Mouse (Mus musculus): ENCODE results near the gene Ap5m1. TPM values are rescaled to one million over a fixed set of nuclear protein-coding genes. Genes with fewer than 3 reads are reported as not detected.
A peak's percentile ranks its signal among the peaks of the same experiment; 100 is the strongest.

The Ap5m1 gene
- 10 to 100 TPM; 14.6 to 17.6 TPM for total RNA-seq (2021)

- intact Hi-C loops (cut with DNase I) = no loop called here
- DNase-seq (ENCODE audit: extremely low spot score in 1 of 2, low spot score in 2 of 2) = peak; percentile 4 to 70
Observed at GRCm38 (mm10) chr14:49065529-49066273, at the start of gene Ap5m1. Ap5m1 (plus strand) TSS chr14:49066097.

GRCm38 (mm10) chr14:49019765-49020164 is 46.1 kb upstream of the Ap5m1 start:
- DNase-seq (ENCODE audit: extremely low spot score in 1 of 2, low spot score in 2 of 2) = no peak
- intact Hi-C loops (cut with DNase I) = no loop called here

GRCm38 (mm10) chr14:49027040-49027778 is 38.7 kb upstream of the Ap5m1 start:
- DNase-seq (ENCODE audit: extremely low spot score in 1 of 2, low spot score in 2 of 2) = no peak
- intact Hi-C loops (cut with DNase I) = no loop called here

GRCm38 (mm10) chr14:49027779-49028368 is 38.0 kb upstream of the Ap5m1 start:
- intact Hi-C loops (cut with DNase I) = no loop called here

GRCm38 (mm10) chr14:49028991-49029390 is 36.9 kb upstream of the Ap5m1 start:
- intact Hi-C loops (cut with DNase I) = no loop called here
- no peak for DNase-seq (ENCODE audit: extremely low spot score in 1 of 2, low spot score in 2 of 2)

More at GRCm38 (mm10) chr14:49027779-49028368, 38.0 kb upstream of the Ap5m1 start:
- no peak for DNase-seq (ENCODE audit: extremely low spot score in 1 of 2, low spot score in 2 of 2)

- intact Hi-C loops (cut with DNase I) = no loop called here
- no peak for DNase-seq (ENCODE audit: extremely low spot score in 1 of 2, low spot score in 2 of 2)
Observed at GRCm38 (mm10) chr14:49045610-49046009, 20.3 kb upstream of the Ap5m1 start.

GRCm38 (mm10) chr14:49049492-49049891 is 16.4 kb upstream of the Ap5m1 start:
- intact Hi-C loops (cut with DNase I) = no loop called here
- DNase-seq (ENCODE audit: extremely low spot score in 1 of 2, low spot score in 2 of 2) = no peak

- no peak for DNase-seq (ENCODE audit: extremely low spot score in 1 of 2, low spot score in 2 of 2)
- intact Hi-C loops (cut with DNase I) = no loop called here
Observed at GRCm38 (mm10) chr14:49063838-49064237, 2.1 kb upstream of the Ap5m1 start.

GRCm38 (mm10) chr14:49066274-49066823 is 452 bp downstream of the Ap5m1 start, which contains the start of gene Exoc5:
Exoc5 (minus strand) TSS chr14:49066653.
- intact Hi-C loops (cut with DNase I) = no loop called here
- DNase-seq (ENCODE audit: extremely low spot score in 1 of 2, low spot score in 2 of 2) = peak; percentile 94 to 97

GRCm38 (mm10) chr14:49072837-49073236 is 6.9 kb downstream of the Ap5m1 start:
- DNase-seq (ENCODE audit: extremely low spot score in 1 of 2, low spot score in 2 of 2) = no peak
- intact Hi-C loops (cut with DNase I) = no loop called here

GRCm38 (mm10) chr14:49073896-49074295 is 8.0 kb downstream of the Ap5m1 start:
- intact Hi-C loops (cut with DNase I) = no loop called here

GRCm38 (mm10) chr14:49074361-49074760 is 8.5 kb downstream of the Ap5m1 start:
- intact Hi-C loops (cut with DNase I) = no loop called here
- no peak for DNase-seq (ENCODE audit: extremely low spot score in 1 of 2, low spot score in 2 of 2)

More at GRCm38 (mm10) chr14:49073896-49074295, 8.0 kb downstream of the Ap5m1 start:
- no peak for DNase-seq (ENCODE audit: extremely low spot score in 1 of 2, low spot score in 2 of 2)

- intact Hi-C loops (cut with DNase I) = no loop called here
Observed at GRCm38 (mm10) chr14:49078820-49079219, 12.9 kb downstream of the Ap5m1 start.

GRCm38 (mm10) chr14:49086522-49086921 is 20.6 kb downstream of the Ap5m1 start:
- no peak for DNase-seq (ENCODE audit: extremely low spot score in 1 of 2, low spot score in 2 of 2)
- intact Hi-C loops (cut with DNase I) = no loop called here

More at GRCm38 (mm10) chr14:49078820-49079219, 12.9 kb downstream of the Ap5m1 start:
- DNase-seq (ENCODE audit: extremely low spot score in 1 of 2, low spot score in 2 of 2) = no peak

- no peak for DNase-seq (ENCODE audit: extremely low spot score in 1 of 2, low spot score in 2 of 2)
- intact Hi-C loops (cut with DNase I) = no loop called here
Observed at GRCm38 (mm10) chr14:49088155-49089048, 22.5 kb downstream of the Ap5m1 start.

- intact Hi-C loops (cut with DNase I) = loop anchor here (10.0 kb wide), 1 partner anchor 55 kb away; no protein-coding TSS in a partner anchor
- no peak for DNase-seq (ENCODE audit: extremely low spot score in 1 of 2, low spot score in 2 of 2)
Observed at GRCm38 (mm10) chr14:49089461-49090058, 23.7 kb downstream of the Ap5m1 start.

- no peak for DNase-seq (ENCODE audit: extremely low spot score in 1 of 2, low spot score in 2 of 2)
- intact Hi-C loops (cut with DNase I) = loop anchor here (10.0 kb wide), 1 partner anchor 55 kb away; no protein-coding TSS in a partner anchor
Observed at GRCm38 (mm10) chr14:49090102-49090501, 24.2 kb downstream of the Ap5m1 start.

GRCm38 (mm10) chr14:49091277-49091676 is 25.4 kb downstream of the Ap5m1 start:
- DNase-seq (ENCODE audit: extremely low spot score in 1 of 2, low spot score in 2 of 2) = no peak
- intact Hi-C loops (cut with DNase I) = loop anchor here (10.0 kb wide), 1 partner anchor 56 kb away; no protein-coding TSS in a partner anchor

Measured in left cerebral cortex, postnatal 10 days (tissue).